Mouse (Mus musculus): Measurements from ENCODE around the gene Ttc39d.

DNA sequence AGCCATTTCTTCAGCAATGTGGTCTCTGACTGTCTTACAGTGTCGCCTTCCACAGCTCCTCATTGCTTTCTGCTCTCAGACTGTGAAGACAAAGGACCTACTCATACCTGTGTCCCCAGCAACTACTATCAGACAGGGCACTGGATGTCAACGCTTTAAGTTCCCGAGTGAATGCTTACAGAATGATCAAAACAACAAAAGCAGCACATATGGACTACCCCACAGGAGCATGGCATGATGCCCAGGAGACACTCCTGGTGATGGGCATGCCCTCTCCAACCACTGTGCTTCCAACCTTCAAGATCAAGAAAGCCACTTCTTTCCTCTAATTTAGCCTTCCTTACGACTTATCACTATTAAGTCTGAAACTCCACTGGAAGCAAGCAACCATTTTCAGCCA, 59.8 kb downstream of the Ttc39d start:
- no peak for TF ChIP-seq EP300 (IDR thresholded peaks at IDR 0.05; ENCODE audit: low read depth)
- no peak for TF ChIP-seq CTCF (IDR thresholded peaks at IDR 0.05; ENCODE audit: low read depth)
